Mouse (Mus musculus) adrenal gland, adult 8-10 months (tissue): Measurements from ENCODE around the gene Tff2. TPM values are rescaled to one million over a fixed set of nuclear protein-coding genes. Genes with fewer than 3 reads are reported as not detected.
A peak's percentile ranks its signal among the peaks of the same experiment; 100 is the strongest.

Experiments
- DNase-seq: peaks from one replicate; pipeline ENCODE4 v3.0.0; 2022
- total RNA-seq, 4 experiments: library from RNA; stranded (reverse); gene quantifications; 2 replicates each; pipeline ENCODE4 v1.2.4; 2022

The Tff2 gene
- total RNA-seq: not detected

- no peak for DNase-seq
These were observed at the start of gene Tff2 for GRCm38 (mm10) chr17:31144040-31145037. Gene Tff2 (minus strand): TSS chr17:31144282.

- DNase-seq: no peak
These were observed 49.3 kb upstream of the Tff2 start for GRCm38 (mm10) chr17:31193360-31193759.

- no peak for DNase-seq
These were observed 48.6 kb upstream of the Tff2 start for GRCm38 (mm10) chr17:31192663-31193062.

- no peak for DNase-seq
These were observed 47.7 kb upstream of the Tff2 start for GRCm38 (mm10) chr17:31191825-31192224.

- peak; percentile 35 for DNase-seq
These were observed 43.3 kb upstream of the Tff2 start for GRCm38 (mm10) chr17:31187370-31187769.

- no peak for DNase-seq
These were observed 40.3 kb upstream of the Tff2 start for GRCm38 (mm10) chr17:31184269-31184990.

- no peak for DNase-seq
These were observed 39.3 kb upstream of the Tff2 start for GRCm38 (mm10) chr17:31183180-31183974.

- DNase-seq: no peak
These were observed 37.4 kb upstream of the Tff2 start for GRCm38 (mm10) chr17:31181490-31181889.

GRCm38 (mm10) chr17:31176321-31176720 lies 32.2 kb upstream of the Tff2 start:
- DNase-seq: no peak

- DNase-seq: no peak
These were observed 25.7 kb upstream of the Tff2 start for GRCm38 (mm10) chr17:31169796-31170195.

GRCm38 (mm10) chr17:31165127-31165526 lies 21.0 kb upstream of the Tff2 start, which contains the start of gene Tff1:
Gene Tff1 (minus strand): TSS chr17:31165277.
- DNase-seq: no peak

- no peak for DNase-seq
These were observed 19.7 kb upstream of the Tff2 start for GRCm38 (mm10) chr17:31163821-31164220.

- no peak for DNase-seq
These were observed 18.5 kb upstream of the Tff2 start for GRCm38 (mm10) chr17:31162607-31163006.

- no peak for DNase-seq
These were observed 16.2 kb upstream of the Tff2 start for GRCm38 (mm10) chr17:31160291-31160690.

GRCm38 (mm10) chr17:31157921-31158320 lies 13.8 kb upstream of the Tff2 start:
- no peak for DNase-seq

- DNase-seq: no peak
These were observed 9.7 kb upstream of the Tff2 start for GRCm38 (mm10) chr17:31153785-31154184.

GRCm38 (mm10) chr17:31152966-31153499 lies 9.0 kb upstream of the Tff2 start:
- DNase-seq: no peak

GRCm38 (mm10) chr17:31152512-31152911 lies 8.4 kb upstream of the Tff2 start:
- DNase-seq: no peak

GRCm38 (mm10) chr17:31145998-31146397 lies 1.9 kb upstream of the Tff2 start:
- no peak for DNase-seq

- peak; percentile 31 for DNase-seq
These were observed 2.0 kb downstream of the Tff2 start for GRCm38 (mm10) chr17:31142116-31142515.

GRCm38 (mm10) chr17:31138398-31138797 lies 5.7 kb downstream of the Tff2 start:
- DNase-seq: peak; percentile 30

GRCm38 (mm10) chr17:31136821-31137220 lies 7.3 kb downstream of the Tff2 start:
- DNase-seq: no peak
